Mouse (Mus musculus): ENCODE data around the gene Folr1.
A peak's percentile ranks its signal among the peaks of the same experiment; 100 is the strongest.

The Folr1 gene

GRCm38 (mm10) chr7:101868241-101869162 is 2.1 kb downstream of the Folr1 start:
- DNase-seq (ENCODE audit: low spot score in 2 of 2), result no peak

- DNase-seq (ENCODE audit: low spot score in 2 of 2), result no peak
Observed at GRCm38 (mm10) chr7:101867482-101867881, 3.1 kb downstream of the Folr1 start.

- DNase-seq (ENCODE audit: low spot score in 2 of 2), result no peak
Observed at GRCm38 (mm10) chr7:101866491-101867265, 3.9 kb downstream of the Folr1 start.

DNA sequence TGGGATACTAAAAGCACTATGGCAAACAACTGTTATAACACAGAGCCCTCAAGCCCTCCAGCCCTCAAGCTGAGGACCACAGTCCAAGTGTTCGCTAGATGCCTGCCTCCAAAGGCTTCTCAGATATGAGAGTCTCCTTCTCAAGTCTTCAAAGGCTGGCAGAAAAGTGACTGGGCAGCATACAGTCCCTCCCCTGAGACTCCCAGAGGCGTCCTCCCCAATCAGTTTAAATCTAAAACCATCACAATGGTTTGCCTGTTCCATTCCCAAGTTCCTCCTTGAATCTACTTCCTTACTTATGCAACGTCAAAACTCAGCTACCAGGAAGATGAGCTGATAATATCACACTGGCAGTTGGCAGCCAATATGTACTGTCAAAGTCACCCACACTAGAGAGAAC is 7.2 kb downstream of the Folr1 start, which contains the start of gene Anapc15:
Gene Anapc15, plus strand, starts transcription at position 301 of the 400 bp plus-strand sequence.
- no peak for DNase-seq (ENCODE audit: low spot score in 2 of 2)

DNA sequence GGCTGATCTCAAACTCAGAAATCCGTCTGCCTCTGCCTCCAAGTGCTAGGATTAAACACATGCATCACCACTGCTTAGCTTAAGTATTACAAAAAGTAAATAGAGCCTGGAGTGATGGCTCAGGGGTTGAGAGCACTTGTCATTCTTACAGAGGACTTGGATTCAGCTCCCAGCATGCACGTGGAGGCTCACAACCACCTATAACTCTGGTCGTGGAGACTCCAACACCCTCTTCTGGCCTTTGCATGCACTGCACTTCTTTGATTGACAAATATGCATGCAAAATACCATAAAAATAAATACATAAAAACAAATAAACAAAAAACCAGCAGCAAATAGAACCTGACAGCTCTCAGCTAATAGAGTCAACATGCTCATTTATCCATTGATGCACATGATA is 8.3 kb downstream of the Folr1 start:
- DNase-seq (ENCODE audit: low spot score in 2 of 2), result no peak

DNA sequence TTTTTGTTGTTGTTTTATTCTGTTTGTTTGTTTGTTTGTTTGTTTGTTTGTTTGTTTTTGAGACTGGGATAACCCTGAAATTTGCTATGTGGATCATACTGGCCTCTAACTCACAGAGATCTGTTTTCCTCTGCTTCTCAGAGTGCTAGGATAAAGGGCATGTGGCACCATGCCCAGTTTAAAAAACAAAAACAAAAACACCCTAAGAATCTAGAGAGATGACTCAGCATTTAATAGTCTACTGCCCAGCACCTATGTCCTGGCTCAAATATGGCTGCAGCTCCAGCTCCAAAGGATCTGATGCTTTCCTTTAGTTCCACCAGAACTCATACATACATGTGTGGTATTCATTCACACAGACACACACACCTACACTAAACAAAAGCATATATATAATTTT is 9.6 kb downstream of the Folr1 start:
- no peak for DNase-seq (ENCODE audit: low spot score in 2 of 2)

DNA sequence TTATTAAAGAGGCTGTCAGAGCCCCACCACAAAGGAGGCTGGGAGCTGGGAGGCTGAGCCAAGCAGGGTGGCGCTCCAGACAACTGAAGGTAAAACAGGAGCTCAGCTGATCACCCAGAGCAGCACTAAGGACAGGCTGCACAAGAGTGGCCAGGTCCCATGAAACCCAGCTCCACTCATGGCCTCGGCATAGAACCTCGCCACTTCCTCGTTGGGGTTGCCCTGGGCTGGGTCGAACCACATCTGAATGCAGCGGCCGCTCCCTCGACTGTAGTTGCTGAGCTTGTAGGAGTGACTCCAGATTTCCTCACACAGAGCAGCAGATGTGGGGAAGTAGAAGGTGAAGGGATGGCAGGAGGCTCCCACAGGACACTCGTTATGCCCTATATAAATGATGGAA is 12.2 kb downstream of the Folr1 start:
- DNase-seq (ENCODE audit: low spot score in 2 of 2), result no peak

GRCm38 (mm10) chr7:101857094-101857493 is 13.5 kb downstream of the Folr1 start, which contains the start of gene Folr2:
Folr2 (minus strand) TSS chr7:101857194.
- DNase-seq (ENCODE audit: low spot score in 2 of 2), result no peak

DNA sequence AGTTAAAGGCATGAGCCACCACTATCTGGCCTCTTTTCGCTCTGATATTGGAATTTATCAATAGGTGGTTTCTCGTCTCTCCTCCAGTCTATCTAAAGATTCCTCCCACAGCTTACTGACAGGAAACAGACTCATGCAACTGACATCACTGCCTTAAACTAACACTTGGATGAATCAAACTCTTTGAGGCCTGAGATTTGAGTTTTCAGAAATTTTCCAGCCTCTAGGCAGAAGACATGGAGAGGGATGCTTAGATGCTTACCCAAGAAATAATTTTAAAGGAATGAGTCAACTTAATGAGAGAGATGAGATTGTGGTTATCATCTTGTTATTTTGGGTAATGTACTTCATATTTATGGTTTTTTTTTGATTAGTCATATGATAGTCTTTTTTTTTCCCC is 16.8 kb downstream of the Folr1 start:
- DNase-seq (ENCODE audit: low spot score in 2 of 2), result no peak

DNA sequence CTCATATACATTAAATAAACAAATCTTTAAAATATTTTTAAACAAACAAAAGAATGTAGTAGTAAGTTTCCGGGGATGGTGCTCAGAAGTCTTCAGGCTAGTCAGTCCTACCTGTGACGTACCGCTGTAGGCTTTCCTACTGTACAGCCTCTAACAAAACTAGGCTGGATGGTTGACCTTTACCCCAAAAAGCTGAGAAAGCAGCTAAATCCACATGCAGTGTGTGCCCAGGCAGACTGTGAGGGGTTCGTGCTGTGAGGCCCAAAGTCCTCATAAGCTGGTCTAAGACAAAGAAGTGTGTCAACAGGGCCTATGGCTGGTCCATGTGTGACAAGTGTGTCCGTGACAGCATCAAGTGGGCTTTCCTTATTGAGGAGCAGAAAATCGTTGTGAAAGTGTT is 17.7 kb downstream of the Folr1 start:
- no peak for DNase-seq (ENCODE audit: low spot score in 2 of 2)

DNA sequence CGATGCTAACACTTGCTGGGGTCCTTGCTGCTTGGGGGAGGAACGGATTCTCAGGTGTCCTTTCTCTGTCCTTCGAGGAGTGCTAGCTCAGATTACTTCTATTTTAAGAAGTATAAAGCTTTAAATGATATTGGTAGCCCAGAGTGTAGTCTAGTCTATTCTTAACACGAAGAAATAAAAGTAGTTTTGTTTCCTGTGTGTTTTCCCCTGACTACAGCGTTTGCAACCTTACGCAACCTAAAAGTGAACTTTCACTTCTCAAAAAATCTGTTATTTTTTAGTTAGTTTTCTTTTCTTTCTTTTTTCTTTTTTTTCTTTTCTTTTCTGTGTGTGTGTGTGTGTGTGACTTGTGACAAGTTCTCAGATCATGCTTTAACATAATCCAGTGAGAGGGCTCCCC is 18.9 kb downstream of the Folr1 start:
- no peak for DNase-seq (ENCODE audit: low spot score in 2 of 2)

DNA sequence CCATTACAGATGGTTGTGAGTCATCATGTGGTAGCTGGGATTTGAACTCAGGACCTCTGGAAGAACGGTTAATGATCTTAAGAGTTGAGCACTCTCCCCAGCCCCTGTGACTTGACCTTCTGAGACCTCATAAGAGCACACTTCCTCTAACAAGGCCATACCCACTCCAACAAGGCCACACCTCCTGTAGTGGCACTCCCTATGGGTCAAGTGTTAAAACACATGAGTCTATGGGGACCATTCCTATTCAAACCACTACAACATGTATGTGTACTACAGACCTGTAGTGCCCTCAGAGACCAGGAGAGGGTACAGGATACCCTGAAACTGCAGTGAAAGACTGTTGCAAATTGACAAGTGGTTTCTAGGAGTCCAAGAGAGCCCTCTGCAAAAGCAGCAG is 22.7 kb downstream of the Folr1 start:
- DNase-seq (ENCODE audit: low spot score in 2 of 2), result no peak

- DNase-seq (ENCODE audit: low spot score in 2 of 2), result no peak
Observed at GRCm38 (mm10) chr7:101844186-101844585, 26.4 kb downstream of the Folr1 start.

DNA sequence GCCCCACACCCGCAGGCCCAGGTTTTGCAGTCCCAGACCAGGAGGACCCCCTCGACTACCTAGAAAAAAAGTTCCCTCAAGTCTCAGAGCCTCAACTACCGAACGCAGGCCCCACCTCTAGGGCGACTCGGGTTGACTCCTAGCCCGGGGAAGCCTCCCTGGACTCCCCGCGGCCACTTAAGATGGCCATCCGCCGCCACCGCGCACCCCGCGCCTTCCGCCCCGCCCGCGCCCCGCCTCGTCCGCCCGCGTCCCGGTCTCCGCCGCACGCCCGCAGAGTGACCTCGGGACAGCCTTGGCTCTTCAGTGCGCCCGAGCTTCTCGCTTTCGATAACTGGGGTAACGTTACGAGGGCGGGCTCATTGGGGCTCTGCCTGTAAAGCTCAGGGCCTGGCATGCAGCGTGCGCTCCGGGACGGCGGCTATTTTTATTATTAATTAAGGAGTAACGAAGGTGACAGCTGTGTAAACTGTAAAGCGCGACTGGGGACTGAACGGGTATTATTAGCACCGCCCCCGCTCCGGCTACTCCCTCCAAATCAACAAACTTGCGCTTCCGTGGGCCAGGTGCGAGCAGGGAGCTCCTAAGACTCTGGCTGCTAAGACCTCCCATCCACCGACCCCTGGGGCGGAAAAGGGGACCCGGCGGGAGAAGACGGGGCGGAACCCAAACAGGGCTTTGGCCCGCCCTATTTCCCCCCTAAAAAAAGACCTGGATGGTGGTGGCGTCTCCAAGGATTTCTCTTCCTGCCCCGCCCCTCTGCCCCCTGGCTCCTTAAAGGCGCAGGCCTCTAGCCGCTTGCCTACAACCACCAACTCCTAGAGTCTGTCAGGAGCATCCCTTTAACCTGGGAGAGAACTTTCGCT is 32.7 kb downstream of the Folr1 start, which contains the start of gene Inppl1:
Gene Inppl1, minus strand, starts transcription at position 624 of the 866 bp plus-strand sequence.
- peak; percentile 56 to 84 for DNase-seq (ENCODE audit: low spot score in 2 of 2)

- no peak for DNase-seq (ENCODE audit: low spot score in 2 of 2)
Observed at GRCm38 (mm10) chr7:101837154-101837605, 33.4 kb downstream of the Folr1 start.

GRCm38 (mm10) chr7:101836271-101837153 is 34.1 kb downstream of the Folr1 start:
- DNase-seq (ENCODE audit: low spot score in 2 of 2), result peak in 1 of 2 experiments; percentile 42

- peak in 1 of 2 experiments; percentile 21 for DNase-seq (ENCODE audit: low spot score in 2 of 2)
Observed at GRCm38 (mm10) chr7:101835457-101836109, 35.0 kb downstream of the Folr1 start.

DNA sequence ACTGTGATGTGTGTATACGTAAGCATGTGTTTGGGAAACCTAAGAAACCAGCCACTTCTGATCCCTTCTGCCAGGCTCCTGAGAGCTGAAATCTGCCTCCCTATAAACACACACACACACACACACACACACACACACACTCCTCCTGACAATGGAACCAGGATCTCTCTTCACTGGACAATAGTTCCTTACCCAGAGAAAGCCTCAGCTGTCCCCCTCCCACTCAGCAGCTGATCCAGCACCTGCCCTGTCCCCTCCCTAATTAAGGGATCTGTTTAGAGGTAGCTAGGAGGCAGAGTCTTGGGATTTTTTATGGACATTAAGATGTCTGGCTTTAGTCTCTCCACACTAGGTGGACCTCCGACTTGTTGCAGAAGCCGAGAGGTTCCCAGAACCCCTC is 35.7 kb downstream of the Folr1 start:
- DNase-seq (ENCODE audit: low spot score in 2 of 2), result no peak

- DNase-seq (ENCODE audit: low spot score in 2 of 2), result no peak
Observed at GRCm38 (mm10) chr7:101833916-101834584, 36.5 kb downstream of the Folr1 start.

All from left cerebral cortex, adult 9 months (tissue).